Mouse (Mus musculus) C2C12 (cell line): ENCODE results near the gene Prss38. TPM values are rescaled to one million over a fixed set of nuclear protein-coding genes. Genes with fewer than 3 reads are reported as not detected.

ENCODE experiments used
- H3K27me3 ChIP-seq: one replicate; pipeline ENCODE4 v1.6.1; 2011; ENCODE audit not compliant: control insufficient read depth, insufficient read depth, insufficient read length
- H3K36me3 ChIP-seq: one replicate; pipeline ENCODE4 v1.6.1; 2011; ENCODE audit not compliant: control insufficient read depth, insufficient read depth
- H3K4me3 ChIP-seq: one replicate; pipeline ENCODE4 v1.5.1; 2011; ENCODE audit warnings: mild to moderate bottlenecking, control low read depth; ENCODE audit not compliant: poor library complexity, insufficient read depth, severe bottlenecking
- H3K79me2 ChIP-seq: one replicate; pipeline ENCODE4 v1.6.1; 2011; ENCODE audit not compliant: control insufficient read depth, insufficient read depth
- H3K79me3 ChIP-seq: one replicate; pipeline ENCODE4 v1.6.1; 2011; ENCODE audit warnings: low read depth, control low read depth
- H3ac ChIP-seq: one replicate; pipeline ENCODE3; 2011; ENCODE audit warnings: low read depth; ENCODE audit not compliant: control insufficient read depth, insufficient read length
- CEBPB ChIP-seq: IDR thresholded peaks from one replicate; pipeline ENCODE4 v1.6.1; 2011; ENCODE audit warnings: low read depth, mild to moderate bottlenecking, control low read depth, moderate library complexity
- CTCF ChIP-seq: IDR thresholded peaks from one replicate; pipeline ENCODE4 v1.5.1; 2011; ENCODE audit not compliant: control insufficient read depth, insufficient read depth, insufficient read length
- FOSL1 ChIP-seq: IDR thresholded peaks from one replicate; pipeline ENCODE4 v1.8.0; 2011; ENCODE audit warnings: mild to moderate bottlenecking, low read length; ENCODE audit not compliant: poor library complexity, insufficient read depth, severe bottlenecking
- MAX ChIP-seq: IDR thresholded peaks from one replicate; pipeline ENCODE4 v1.6.1; 2011; ENCODE audit warnings: mild to moderate bottlenecking, control low read depth
- MYOD1 ChIP-seq: IDR thresholded peaks from one replicate; pipeline ENCODE4 v1.6.1; 2011; ENCODE audit warnings: low read depth; ENCODE audit not compliant: control insufficient read depth, insufficient read length
- MYOG ChIP-seq: IDR thresholded peaks from one replicate; pipeline ENCODE4 v1.6.1; 2011; ENCODE audit not compliant: control insufficient read depth, insufficient read length; ENCODE audit errors: extremely low read depth
- USF1 ChIP-seq: IDR thresholded peaks from one replicate; pipeline ENCODE4 v1.6.1; 2011; ENCODE audit warnings: low read depth, mild to moderate bottlenecking, control low read depth, moderate library complexity
- polyA plus RNA-seq: library from polyadenylated mRNA; unstranded; fragments of >200 nt; fragmentation: generic; extraction: Trizol; gene quantifications from one replicate; pipeline ENCODE4 v1.2.1, GENCODE M21; 2012; ENCODE audit warnings: missing spikeins

The Prss38 gene
- polyA plus RNA-seq, 1 experiment, result not detected

DNA sequence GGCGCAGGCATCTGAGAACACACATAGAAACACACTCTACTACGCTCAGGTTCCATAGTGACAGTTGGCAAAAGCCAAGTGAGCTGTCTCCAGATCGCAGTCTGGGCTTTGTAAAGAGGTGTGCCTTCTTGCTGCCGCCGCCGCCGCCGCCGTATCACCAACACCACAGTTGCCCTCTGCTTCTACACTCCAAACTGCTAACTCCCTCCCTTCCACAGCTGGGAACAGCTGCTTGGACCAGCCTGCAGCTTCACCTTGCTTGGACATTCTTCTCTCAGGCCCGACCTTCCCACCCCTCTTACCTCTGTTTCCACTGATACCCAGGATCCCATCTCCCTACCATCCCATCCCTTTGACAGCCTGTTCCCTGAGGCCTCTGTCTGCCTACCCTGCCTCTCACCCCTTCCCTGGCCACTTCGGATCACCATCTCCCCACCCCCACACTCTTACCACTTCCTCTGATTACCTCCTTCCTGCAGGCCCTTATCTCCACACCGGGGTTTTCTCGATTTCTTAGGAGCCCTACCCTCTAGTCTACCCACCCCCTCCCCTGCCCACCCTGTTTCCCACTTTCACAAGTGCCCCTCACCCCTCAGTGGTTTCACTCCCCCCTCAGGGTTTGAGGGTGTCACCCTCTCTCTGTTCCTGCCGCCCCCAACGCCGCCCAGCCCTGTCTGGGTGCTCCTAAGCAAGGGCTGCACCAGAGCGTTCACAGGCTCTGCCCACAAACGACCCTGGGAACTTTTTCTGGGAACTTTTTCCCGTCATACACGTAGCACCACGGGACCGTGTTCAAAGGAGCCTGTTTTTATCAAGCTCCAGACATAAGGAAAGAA lies 22.3 kb upstream of the Prss38 start:
- Histone ChIP-seq H3K79me2 (no peaks in the 10 kb centered on the region), H3K36me3 (peaks cover 6% of the 10 kb centered on the region), H3ac (no peak overlapping the region), H3K27me3 (no peaks in the 10 kb centered on the region), H3K79me3 (no peaks in the 10 kb centered on the region), H3K4me3 (no peak overlapping the region)
- TF ChIP-seq USF1 (no peak), MAX (no peak), FOSL1 (no peak), MYOG (no peak), CTCF (no peak), MYOD1 (no peak)

DNA sequence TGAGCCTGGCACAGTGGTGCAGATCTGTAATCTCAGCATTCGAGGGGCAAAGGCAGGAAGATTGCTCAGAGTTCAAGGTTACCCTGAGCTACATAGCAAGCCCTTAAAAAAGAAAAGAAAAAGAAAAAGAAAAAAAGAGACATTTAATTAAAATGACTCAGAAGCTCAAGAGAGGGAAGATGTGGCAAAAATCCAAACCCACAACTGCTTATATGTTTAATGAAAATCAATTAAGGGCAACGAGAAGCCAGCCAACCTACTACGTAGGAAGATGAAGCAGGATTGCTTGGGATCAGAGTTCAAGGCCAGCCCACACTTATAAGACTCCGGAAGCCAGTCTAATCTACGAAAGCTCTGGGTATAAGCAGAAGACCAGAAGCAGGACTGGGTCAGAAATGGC lies 19.0 kb upstream of the Prss38 start:
- Histone ChIP-seq H3ac (no peak overlapping the region), H3K79me2 (no peaks in the 10 kb centered on the region), H3K4me3 (no peak overlapping the region), H3K79me3 (no peaks in the 10 kb centered on the region), H3K27me3 (no peaks in the 10 kb centered on the region), H3K36me3 (no peaks in the 10 kb centered on the region)
- TF ChIP-seq CEBPB (no peak), USF1 (no peak), MYOD1 (no peak), MYOG (no peak), FOSL1 (no peak), MAX (no peak), CTCF (no peak)

GRCm38 (mm10) chr11:59393591-59393990 lies 18.1 kb upstream of the Prss38 start:
- TF ChIP-seq USF1 (no peak), CTCF (no peak), FOSL1 (no peak), MAX (no peak), MYOG (no peak), MYOD1 (no peak), CEBPB (no peak)
- no peaks in the 10 kb centered on the region for H3K27me3 ChIP-seq
- H3ac ChIP-seq, result no peak overlapping the region
- no peaks in the 10 kb centered on the region for H3K36me3 ChIP-seq
- no peak overlapping the region for H3K4me3 ChIP-seq
- no peaks in the 10 kb centered on the region for H3K79me3 ChIP-seq
- H3K79me2 ChIP-seq, result no peaks in the 10 kb centered on the region

- H3K36me3 ChIP-seq, result no peaks in the 10 kb centered on the region
- H3K79me2 ChIP-seq, result no peaks in the 10 kb centered on the region
- H3ac ChIP-seq, result peak overlapping the region; percentile 12
- no peaks in the 10 kb centered on the region for H3K79me3 ChIP-seq
- H3K27me3 ChIP-seq, result no peaks in the 10 kb centered on the region
- no peak overlapping the region for H3K4me3 ChIP-seq
- TF ChIP-seq MAX (peak; percentile 33), FOSL1 (no peak), CEBPB (no peak), MYOD1 (no peak), CTCF (no peak), USF1 (peak; percentile 83), MYOG (no peak)
Measured at GRCm38 (mm10) chr11:59392300-59392699, 16.8 kb upstream of the Prss38 start.

DNA sequence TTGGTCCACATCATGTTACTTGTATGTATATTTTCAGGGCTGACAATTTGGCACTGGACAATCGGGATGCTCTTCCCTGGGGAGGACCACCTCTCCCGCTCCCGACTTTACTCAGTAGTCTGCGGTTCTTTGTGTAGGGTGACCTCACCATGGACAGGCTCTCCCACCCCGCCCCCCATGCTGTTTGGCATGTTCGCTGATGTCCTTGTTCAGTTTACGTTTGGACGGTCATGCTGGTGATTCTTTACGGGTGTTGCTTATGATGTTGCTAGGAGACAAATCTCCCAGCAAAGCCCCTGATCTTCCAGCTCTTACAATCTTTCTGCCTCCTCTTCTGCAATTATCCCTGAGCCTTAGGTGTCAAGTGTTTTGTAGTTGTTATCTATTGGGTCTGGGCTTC lies 15.0 kb upstream of the Prss38 start:
- H3K79me3 ChIP-seq, result no peaks in the 10 kb centered on the region
- no peaks in the 10 kb centered on the region for H3K79me2 ChIP-seq
- no peak overlapping the region for H3ac ChIP-seq
- H3K4me3 ChIP-seq, result no peak overlapping the region
- no peak for TF ChIP-seq FOSL1
- no peaks in the 10 kb centered on the region for H3K27me3 ChIP-seq
- H3K36me3 ChIP-seq, result no peaks in the 10 kb centered on the region

DNA sequence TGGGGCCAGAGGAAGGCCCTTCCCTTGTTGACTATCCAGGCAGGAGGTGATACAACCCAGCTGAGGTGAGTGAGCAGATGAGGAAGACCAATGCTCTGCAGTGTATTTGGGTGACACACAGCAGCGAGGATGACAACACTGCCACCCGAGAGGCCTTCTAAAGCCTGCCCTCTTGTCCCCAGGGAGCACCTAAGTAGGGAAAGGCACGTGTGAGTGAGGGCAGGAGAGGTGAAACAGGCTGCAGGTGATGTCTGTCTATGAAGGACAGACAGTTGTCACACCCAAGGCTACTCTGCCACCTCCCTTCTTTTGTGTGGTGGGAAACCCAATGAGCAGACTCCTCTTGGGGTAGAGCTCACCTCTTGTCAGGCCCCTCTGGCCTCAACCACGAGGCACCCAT lies 14.2 kb upstream of the Prss38 start:
- H3K79me2 ChIP-seq, result no peaks in the 10 kb centered on the region

More for the DNA sequence above, 14.2 kb upstream of the Prss38 start:
- Histone ChIP-seq H3ac (no peak overlapping the region), H3K36me3 (no peaks in the 10 kb centered on the region), H3K27me3 (no peaks in the 10 kb centered on the region), H3K79me3 (no peaks in the 10 kb centered on the region), H3K4me3 (no peak overlapping the region)
- no peak for TF ChIP-seq CEBPB
- TF ChIP-seq MYOD1, result no peak
- no peak for TF ChIP-seq MYOG
- TF ChIP-seq FOSL1, result no peak
- TF ChIP-seq USF1, result no peak
- no peak for TF ChIP-seq MAX
- TF ChIP-seq CTCF, result no peak
